Mouse (Mus musculus) kidney, postnatal 14 days (tissue): Measurements from ENCODE around the gene Cyp4a32.
A peak's percentile ranks its signal among the peaks of the same experiment; 100 is the strongest.

Experiments
- DNase-seq: peaks from one replicate; pipeline ENCODE4 v3.0.0; 2022; ENCODE audit warnings: mixed read lengths

The Cyp4a32 gene

DNA sequence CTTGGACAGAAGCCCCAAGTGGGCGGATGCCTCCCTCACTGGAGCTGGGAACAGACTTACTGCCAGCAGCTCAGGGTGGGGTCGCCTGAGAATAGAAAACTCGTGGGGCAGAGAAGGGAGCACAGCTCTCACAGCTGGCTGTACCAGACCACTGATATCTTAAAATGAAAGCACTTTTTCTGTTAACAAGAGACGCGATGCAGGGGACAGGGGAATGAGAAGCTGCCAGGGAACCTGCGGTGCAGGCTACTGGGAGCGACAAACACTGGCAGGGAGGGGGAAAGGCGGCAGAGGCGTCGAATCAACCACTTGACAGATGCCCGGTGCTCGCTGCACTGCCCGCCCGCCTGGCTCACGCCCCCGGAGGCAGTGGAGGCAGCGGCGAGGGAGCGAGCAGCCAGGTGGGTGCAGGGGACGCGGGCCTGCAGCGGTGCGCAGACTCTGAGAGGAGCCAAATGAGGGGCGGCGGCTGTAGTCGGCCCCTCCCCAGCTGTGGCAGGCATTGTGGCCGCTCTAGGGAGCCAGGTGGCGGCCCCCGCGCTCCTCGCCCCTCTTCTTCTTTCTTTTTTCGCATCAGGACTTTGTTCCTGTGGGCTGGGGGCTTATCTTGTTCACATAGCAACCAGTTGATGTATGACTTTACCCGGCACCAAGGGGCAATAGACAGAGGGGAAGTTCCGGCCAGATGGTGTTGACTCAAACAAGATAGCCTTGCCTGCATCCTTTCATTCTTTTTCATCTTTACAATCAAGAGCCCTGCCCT lies 56.5 kb downstream of the Cyp4a32 start:
- DNase-seq: peak; percentile 71

DNA sequence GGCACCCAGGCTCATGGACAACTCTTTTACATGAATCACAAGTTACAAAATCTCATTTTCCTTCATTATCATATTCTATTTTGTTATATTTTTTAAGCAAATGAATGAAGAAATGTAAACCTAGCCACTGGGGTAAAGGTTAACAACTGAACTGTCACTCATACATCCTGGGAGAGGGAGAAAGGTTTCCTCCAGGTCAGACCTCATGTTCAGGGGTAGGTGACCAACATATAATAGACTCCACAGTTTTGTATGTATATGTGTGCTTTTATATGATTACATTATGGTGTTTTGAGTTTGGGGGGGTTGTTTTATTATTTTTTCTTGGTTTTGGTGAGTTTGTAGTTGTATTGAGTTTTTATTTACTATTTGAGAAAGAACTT lies 57.1 kb downstream of the Cyp4a32 start:
- DNase-seq: no peak

- peak; percentile 40 for DNase-seq
Observed at GRCm38 (mm10) chr4:115659190-115659589, 58.4 kb downstream of the Cyp4a32 start.
